Mouse (Mus musculus) forebrain, embryonic 16.5 days (tissue): Measurements from ENCODE around the gene H2-Eb1. TPM values are rescaled to one million over a fixed set of nuclear protein-coding genes. Genes with fewer than 3 reads are reported as not detected.

ENCODE experiments used
- ATAC-seq: fragments of 200-750 bp; cut with Nextera tagmentation; 2 replicates; pipeline ENCODE4 v1.8.0; 2017; ENCODE audit warnings: mild to moderate bottlenecking, moderate library complexity
- H3K27ac ChIP-seq: fragments of 300-500 bp; sonication (generic); 2 replicates; pipeline ENCODE4 v1.5.1; 2014; ENCODE audit warnings: low read length, control low read depth
- H3K27me3 ChIP-seq: fragments of 300-500 bp; sonication (generic); replicated peaks from 2 replicates; pipeline ENCODE4 v1.6.1; 2014; ENCODE audit warnings: low read length; ENCODE audit not compliant: control insufficient read depth, insufficient read depth
- H3K36me3 ChIP-seq: fragments of 300-500 bp; sonication (generic); 2 replicates; pipeline ENCODE4 v1.6.1; 2014; ENCODE audit not compliant: control insufficient read depth, insufficient read depth
- H3K4me1 ChIP-seq: fragments of 300-500 bp; sonication (generic); replicated peaks from 2 replicates; pipeline ENCODE4 v1.6.1; 2014; ENCODE audit warnings: low read length; ENCODE audit not compliant: control insufficient read depth, insufficient read depth
- H3K4me2 ChIP-seq: fragments of 300-500 bp; sonication (generic); 2 replicates; pipeline ENCODE4 v1.6.1; 2014; ENCODE audit warnings: mild to moderate bottlenecking, low read length, control low read depth
- H3K4me3 ChIP-seq: fragments of 300-500 bp; sonication (generic); replicated peaks from 2 replicates; pipeline ENCODE4 v1.5.1; 2014; ENCODE audit warnings: mild to moderate bottlenecking, low read length, control low read depth
- H3K9ac ChIP-seq: fragments of 300-500 bp; sonication (generic); replicated peaks from 2 replicates; pipeline ENCODE4 v1.6.1; 2014; ENCODE audit warnings: low read depth, low read length, control low read depth
- H3K9me3 ChIP-seq: fragments of 300-500 bp; sonication (generic); 2 replicates; pipeline ENCODE4 v1.6.1; 2016; ENCODE audit warnings: low read length; ENCODE audit not compliant: control insufficient read depth
- WGBS: fragments of 180-500 bp; shearing (Covaris S2); extraction: QIAGEN DNeasy Blood & Tissue Kit; methylation state at CpG from one replicate; pipeline ENCODE4 v1.1.7; 2014; 5-methylcytosine and 5-hydroxymethylcytosine counted together
- polyA plus RNA-seq: library from polyadenylated mRNA; unstranded; fragments of >200 nt; fragmentation: Nextera tagmentation; extraction: Ambion mirVana; gene quantifications from 2 replicates; pipeline ENCODE4 v1.2.1, GENCODE M21; 2015

H2-Eb1 gene
- polyA plus RNA-seq, 1 experiment from 2014 or later: 0.82 TPM

GRCm38 (mm10) chr17:34295891-34296794 lies 9.5 kb upstream of the H2-Eb1 start:
- Histone ChIP-seq H3K4me3 (peak overlapping the region; percentile 44), H3K27ac (no peak overlapping the region), H3K9ac (peak overlapping the region; percentile 29; the same call in 1 of the 2 replicates), H3K4me2 (peak overlapping the region; percentile 63), H3K36me3 (no peaks in the 10 kb centered on the region), H3K4me1 (peaks cover 6% of the 10 kb centered on the region; the same call in 1 of the 2 replicates), H3K27me3 (no peaks in the 10 kb centered on the region), H3K9me3 (no peaks in the 10 kb centered on the region)
- 20% methylated on average over 23 of the region's 23 CpGs for WGBS
- ATAC-seq: peak; percentile 90

- no peak overlapping the region for H3K27ac ChIP-seq
- no peaks in the 10 kb centered on the region for H3K9me3 ChIP-seq
- H3K4me3 ChIP-seq: no peak overlapping the region
- no peaks in the 10 kb centered on the region for H3K36me3 ChIP-seq
- H3K27me3 ChIP-seq: no peaks in the 10 kb centered on the region
- peaks cover 2% of the 10 kb centered on the region; the same call in 1 of the 2 replicates for H3K4me1 ChIP-seq
- no peak overlapping the region for H3K9ac ChIP-seq
- ATAC-seq: no peak
- WGBS: 50% methylated on average over 3 of the region's 3 CpGs
- no peak overlapping the region for H3K4me2 ChIP-seq
Measured at GRCm38 (mm10) chr17:34299356-34299755, 6.3 kb upstream of the H2-Eb1 start.

- H3K4me1 ChIP-seq: peaks cover 2% of the 10 kb centered on the region; the same call in 1 of the 2 replicates
- no peak overlapping the region for H3K4me2 ChIP-seq
- ATAC-seq: no peak
- WGBS: 94% methylated on average over 8 of the region's 8 CpGs
- no peaks in the 10 kb centered on the region for H3K9me3 ChIP-seq
- no peaks in the 10 kb centered on the region for H3K36me3 ChIP-seq
- H3K27me3 ChIP-seq: no peaks in the 10 kb centered on the region
- H3K9ac ChIP-seq: no peak overlapping the region
- H3K27ac ChIP-seq: no peak overlapping the region
- no peak overlapping the region for H3K4me3 ChIP-seq
Measured at GRCm38 (mm10) chr17:34300071-34300470, 5.6 kb upstream of the H2-Eb1 start.

GRCm38 (mm10) chr17:34300691-34301566 lies 4.7 kb upstream of the H2-Eb1 start:
- no peak overlapping the region for H3K27ac ChIP-seq
- 74% methylated on average over 23 of the region's 23 CpGs for WGBS
- peaks cover 2% of the 10 kb centered on the region; the same call in 1 of the 2 replicates for H3K4me1 ChIP-seq
- no peak overlapping the region for H3K4me3 ChIP-seq
- no peak overlapping the region for H3K4me2 ChIP-seq
- H3K27me3 ChIP-seq: no peaks in the 10 kb centered on the region
- no peak for ATAC-seq
- no peaks in the 10 kb centered on the region for H3K9me3 ChIP-seq
- H3K36me3 ChIP-seq: no peaks in the 10 kb centered on the region
- H3K9ac ChIP-seq: no peak overlapping the region

GRCm38 (mm10) chr17:34301670-34302190 lies 3.9 kb upstream of the H2-Eb1 start:
- Histone ChIP-seq H3K9ac (no peak overlapping the region), H3K36me3 (no peaks in the 10 kb centered on the region), H3K4me2 (no peak overlapping the region), H3K4me3 (no peak overlapping the region), H3K27ac (no peak overlapping the region), H3K4me1 (no peaks in the 10 kb centered on the region), H3K27me3 (no peaks in the 10 kb centered on the region), H3K9me3 (no peaks in the 10 kb centered on the region)
- WGBS: 93% methylated on average over 4 of the region's 4 CpGs
- ATAC-seq: no peak

- whole genome bisulfite sequencing: 83% methylated on average over 2 of the region's 2 CpGs
- Histone ChIP-seq H3K9me3 (no peaks in the 10 kb centered on the region), H3K27ac (no peak overlapping the region), H3K4me3 (no peak overlapping the region), H3K4me1 (no peaks in the 10 kb centered on the region), H3K27me3 (no peaks in the 10 kb centered on the region), H3K4me2 (no peak overlapping the region), H3K36me3 (no peaks in the 10 kb centered on the region), H3K9ac (no peak overlapping the region)
- ATAC-seq: no peak
Measured at GRCm38 (mm10) chr17:34303789-34304188, 1.9 kb upstream of the H2-Eb1 start.

GRCm38 (mm10) chr17:34304751-34305150 lies 916 bp upstream of the H2-Eb1 start:
- Histone ChIP-seq H3K4me3 (no peak overlapping the region), H3K4me2 (no peak overlapping the region), H3K9ac (no peak overlapping the region), H3K36me3 (no peaks in the 10 kb centered on the region), H3K27ac (no peak overlapping the region), H3K9me3 (no peaks in the 10 kb centered on the region), H3K4me1 (peaks cover 3% of the 10 kb centered on the region), H3K27me3 (no peaks in the 10 kb centered on the region)
- WGBS: 25% methylated on average over 4 of the region's 4 CpGs
- peak; percentile 54; the same call in 1 of the 2 replicates for ATAC-seq

GRCm38 (mm10) chr17:34306407-34306806 lies 740 bp downstream of the H2-Eb1 start:
- ATAC-seq: no peak
- no peaks in the 10 kb centered on the region for H3K27me3 ChIP-seq
- no peak overlapping the region for H3K9ac ChIP-seq
- WGBS: 89% methylated on average over 2 of the region's 2 CpGs
- H3K4me1 ChIP-seq: peaks cover 7% of the 10 kb centered on the region
- no peak overlapping the region for H3K27ac ChIP-seq
- H3K36me3 ChIP-seq: no peaks in the 10 kb centered on the region
- H3K4me2 ChIP-seq: no peak overlapping the region
- H3K4me3 ChIP-seq: no peak overlapping the region
- H3K9me3 ChIP-seq: no peaks in the 10 kb centered on the region

- no peak overlapping the region for H3K9ac ChIP-seq
- no peak overlapping the region for H3K4me2 ChIP-seq
- H3K9me3 ChIP-seq: no peaks in the 10 kb centered on the region
- no peak overlapping the region for H3K4me3 ChIP-seq
- H3K36me3 ChIP-seq: no peaks in the 10 kb centered on the region
- peaks cover 7% of the 10 kb centered on the region for H3K4me1 ChIP-seq
- no peak overlapping the region for H3K27ac ChIP-seq
- no peak for ATAC-seq
- H3K27me3 ChIP-seq: no peaks in the 10 kb centered on the region
Measured at GRCm38 (mm10) chr17:34307216-34307615, 1.5 kb downstream of the H2-Eb1 start.
